Mouse (Mus musculus): ENCODE measurements around the gene Acap2.

The Acap2 gene

GRCm38 (mm10) chr16:31204216-31204615 lies 3.2 kb upstream of the Acap2 start:
- no peak for DNase-seq

DNA sequence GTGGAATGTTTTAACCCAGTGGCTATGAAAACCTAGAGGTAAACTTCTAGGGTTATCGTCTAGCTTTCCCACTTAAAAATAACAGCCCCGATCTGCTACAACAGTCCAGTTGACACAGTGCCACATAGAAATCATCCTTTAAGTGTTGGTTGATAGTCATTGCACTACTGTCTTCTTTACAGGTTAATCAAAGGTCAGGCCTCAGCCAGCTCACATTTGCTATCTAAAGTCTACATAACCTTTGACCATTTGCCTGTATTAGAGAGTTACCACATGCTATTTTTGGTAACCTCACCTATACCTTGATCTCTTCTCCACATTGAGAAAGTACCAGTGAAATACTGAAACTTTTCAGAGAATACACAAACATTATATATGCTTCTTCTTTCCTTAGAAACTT lies 659 bp upstream of the Acap2 start:
- DNase-seq: no peak

GRCm38 (mm10) chr16:31199926-31200789 lies 887 bp downstream of the Acap2 start:
- peak; percentile 71 for DNase-seq

GRCm38 (mm10) chr16:31199591-31199925 lies 1.5 kb downstream of the Acap2 start:
- DNase-seq: peak; percentile 44

- DNase-seq: no peak
Measured at GRCm38 (mm10) chr16:31196971-31197370, 4.1 kb downstream of the Acap2 start.

GRCm38 (mm10) chr16:31192526-31192925 lies 8.5 kb downstream of the Acap2 start:
- DNase-seq: no peak

- DNase-seq: no peak
Measured at GRCm38 (mm10) chr16:31191818-31192217, 9.2 kb downstream of the Acap2 start.

DNA sequence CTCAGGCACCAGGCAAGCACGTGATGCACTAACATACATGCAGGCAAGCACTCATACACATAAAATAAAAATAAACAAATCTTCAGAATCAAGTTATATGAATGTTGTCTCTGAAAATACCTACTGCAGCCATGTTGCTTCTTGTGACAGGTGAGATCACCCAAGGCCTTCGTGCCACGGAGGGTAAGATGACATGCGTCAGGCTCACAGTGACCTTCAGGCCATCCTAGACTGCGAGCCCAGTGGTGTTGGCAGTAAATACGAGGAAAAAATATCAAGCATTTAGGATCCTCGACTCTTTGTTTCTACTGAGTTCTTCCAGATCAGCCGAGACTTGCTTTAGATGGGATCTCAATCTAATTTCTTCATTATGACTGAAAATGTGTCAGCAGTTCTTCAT lies 10.6 kb downstream of the Acap2 start:
- DNase-seq: no peak

DNA sequence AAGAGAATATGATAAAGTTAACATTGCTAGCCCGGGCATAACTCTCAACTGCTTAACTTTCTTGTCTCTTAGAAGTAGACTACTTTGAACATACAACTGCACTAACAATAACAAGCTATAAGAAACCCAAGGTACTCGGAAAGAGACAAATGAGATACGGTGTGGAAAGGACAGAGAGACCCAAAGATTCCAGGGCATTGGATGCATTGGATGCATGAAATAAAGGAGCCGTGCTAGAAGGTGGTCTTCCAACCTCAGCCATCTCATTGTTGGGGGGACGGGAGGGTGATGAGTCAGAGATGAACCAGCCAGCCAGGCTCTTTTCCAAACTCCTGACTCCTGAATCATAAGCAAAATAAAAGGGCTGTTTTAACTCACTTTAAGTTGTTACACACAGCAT lies 11.8 kb downstream of the Acap2 start:
- DNase-seq: no peak

- no peak for DNase-seq
Measured at GRCm38 (mm10) chr16:31188799-31189198, 12.2 kb downstream of the Acap2 start.

DNA sequence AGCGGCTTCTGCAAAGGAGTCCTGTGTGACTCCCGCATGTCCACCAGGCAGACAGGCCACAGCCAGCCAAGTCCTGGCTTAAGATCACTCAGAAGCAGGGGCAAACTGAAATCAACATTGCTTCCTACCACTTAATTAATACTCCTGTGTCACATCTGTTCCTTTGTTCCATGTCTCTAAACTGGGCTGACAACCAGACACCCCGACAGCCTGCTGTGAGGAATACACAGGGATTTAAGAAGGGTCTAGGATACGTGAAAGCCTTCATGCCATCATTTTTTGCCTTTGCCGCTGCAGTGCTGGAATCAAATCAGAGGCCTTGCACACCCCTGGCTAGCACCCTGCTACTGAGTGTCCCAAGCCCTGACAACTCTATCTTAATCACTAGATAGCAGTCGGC lies 12.8 kb downstream of the Acap2 start:
- DNase-seq: no peak

GRCm38 (mm10) chr16:31187192-31187591 lies 13.9 kb downstream of the Acap2 start:
- no peak for DNase-seq

GRCm38 (mm10) chr16:31185757-31186156 lies 15.3 kb downstream of the Acap2 start:
- no peak for DNase-seq

DNA sequence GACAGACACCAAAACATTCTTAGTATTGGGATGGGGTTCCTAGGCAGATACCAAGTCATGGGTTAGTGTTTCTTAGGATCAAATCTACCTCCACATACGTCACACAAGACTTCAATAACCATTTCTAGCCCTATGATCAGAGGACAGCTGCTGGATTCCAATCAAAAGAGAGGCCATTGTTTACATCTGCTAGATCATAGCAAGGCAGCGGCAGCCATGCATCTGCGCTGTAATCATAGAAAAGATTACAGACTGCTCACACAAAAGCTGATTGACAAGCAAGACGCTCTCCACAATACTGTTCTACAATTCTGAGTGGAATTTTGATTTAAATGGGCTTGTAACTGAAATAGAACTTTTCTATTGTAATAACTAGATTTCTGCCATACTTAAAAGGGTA lies 16.3 kb downstream of the Acap2 start:
- DNase-seq: no peak

DNA sequence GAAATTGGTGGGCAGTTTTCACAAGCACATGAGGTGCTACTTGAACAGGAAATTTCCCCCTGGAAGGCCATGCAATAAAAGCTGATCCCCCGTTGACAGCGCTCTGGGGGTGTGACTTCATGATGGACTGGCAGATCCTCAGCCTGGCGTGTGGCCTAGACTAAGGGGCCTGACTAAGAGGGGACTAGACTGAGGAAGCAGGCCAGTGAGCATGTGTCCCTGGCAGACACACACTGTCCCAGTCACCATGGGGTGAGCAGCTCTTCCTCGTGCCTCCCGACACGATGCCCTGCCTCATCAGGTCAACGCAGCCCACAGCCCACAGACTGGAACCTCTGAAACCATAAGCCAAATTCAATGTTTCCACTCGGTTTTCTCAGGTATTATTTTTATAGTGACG lies 18.5 kb downstream of the Acap2 start:
- no peak for DNase-seq

DNA sequence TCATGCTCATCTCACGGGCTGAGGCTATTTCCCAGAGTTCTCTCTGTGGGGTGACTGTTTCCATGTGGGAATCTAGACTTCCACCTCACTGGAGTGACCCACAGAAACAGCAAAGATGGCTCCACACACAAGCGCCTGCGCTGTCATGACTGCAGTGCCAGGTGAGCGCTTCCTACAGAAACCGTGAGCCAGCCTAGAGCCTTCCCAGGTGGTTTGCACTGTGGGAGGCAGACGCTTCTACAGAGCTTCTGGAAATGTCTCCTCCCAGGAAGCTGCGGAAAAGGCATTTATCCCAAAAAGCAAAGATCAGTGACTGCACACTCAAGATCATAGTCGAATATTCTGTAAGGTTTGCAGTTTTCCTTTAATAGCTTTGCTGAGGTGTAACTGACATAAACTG lies 20.2 kb downstream of the Acap2 start:
- no peak for DNase-seq

- DNase-seq: no peak
Measured at GRCm38 (mm10) chr16:31179384-31179783, 21.7 kb downstream of the Acap2 start.

GRCm38 (mm10) chr16:31174880-31175638 lies 26.0 kb downstream of the Acap2 start:
- DNase-seq: no peak

- no peak for DNase-seq
Measured at GRCm38 (mm10) chr16:31172229-31172628, 28.8 kb downstream of the Acap2 start.

- DNase-seq: no peak
Measured at GRCm38 (mm10) chr16:31171418-31171817, 29.6 kb downstream of the Acap2 start.

DNA sequence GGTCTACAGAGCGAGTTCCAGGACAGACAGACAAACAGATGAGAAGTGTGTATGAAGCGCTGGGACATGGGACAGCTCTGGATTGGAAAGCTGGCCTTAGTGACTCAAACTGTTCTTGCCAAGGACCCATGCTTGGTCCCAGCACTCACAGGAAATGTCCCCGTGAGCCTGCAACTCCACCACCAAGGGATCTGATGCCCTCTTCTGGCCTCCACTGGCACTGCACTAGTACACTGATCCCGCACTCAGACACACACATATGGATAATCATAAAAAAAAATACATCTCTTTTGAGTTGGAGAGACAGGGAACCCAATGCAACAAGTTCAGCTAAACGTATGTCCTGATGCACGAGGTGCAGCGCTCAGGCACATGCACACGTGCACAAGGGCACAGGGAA lies 30.7 kb downstream of the Acap2 start:
- no peak for DNase-seq

DNA sequence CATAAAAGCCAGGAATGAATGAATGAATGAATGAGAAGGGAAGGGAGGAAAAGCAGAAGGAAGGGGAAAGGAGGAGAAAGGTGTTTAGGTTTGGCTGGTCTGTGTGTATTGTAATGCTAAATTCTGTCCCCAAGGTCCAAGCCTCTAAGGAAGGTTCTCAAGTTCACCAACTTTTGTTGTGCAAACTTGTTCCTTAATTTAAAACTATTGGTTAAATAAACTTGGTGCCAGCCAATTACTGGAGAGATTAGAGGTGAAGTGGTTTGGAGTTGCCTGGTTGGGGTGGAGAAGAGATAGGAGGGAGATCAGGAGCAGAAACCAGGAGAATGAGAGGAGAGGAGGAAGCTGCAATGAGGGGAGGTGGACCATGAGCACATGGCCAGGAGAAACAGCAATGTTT lies 31.4 kb downstream of the Acap2 start:
- DNase-seq: no peak

- DNase-seq: no peak
Measured at GRCm38 (mm10) chr16:31167934-31168333, 33.1 kb downstream of the Acap2 start.

All from right cerebral cortex, postnatal 25 days (tissue).